Mouse (Mus musculus): ENCODE measurements around the gene Morn4. TPM values are rescaled to one million over a fixed set of nuclear protein-coding genes. Genes with fewer than 3 reads are reported as not detected.

Morn4 gene
- 25.9 and 26.3 TPM in 2 replicates for polyA plus RNA-seq (2012; rRNA removed)

GRCm38 (mm10) chr19:42086166-42086565 lies at the start of gene Morn4:
Gene Morn4 (minus strand): TSS chr19:42086357.
- Histone ChIP-seq H3K4me3 (ENCODE audit: insufficient read depth, low read depth, low read length) (peak within 1 kb of the TSS; percentile 61), H3K36me3 (ENCODE audit: control insufficient read depth, insufficient read depth, low read length) (no peaks in the 10 kb centered on the region), H3K4me1 (ENCODE audit: control insufficient read depth, insufficient read depth, low read length) (peaks cover 8% of the 10 kb centered on the region), H3K27me3 (replicated peaks; ENCODE audit: control insufficient read depth, insufficient read depth, low read length) (no peaks in the 10 kb centered on the region), H3K27ac (ENCODE audit: insufficient read depth, low read depth, low read length) (no peak within 1 kb of the TSS)
- peak; percentile 94 for DNase-seq
- under 1% methylated on average over 21 of the region's 21 CpGs for WGBS
- TF ChIP-seq POLR2A (IDR thresholded peaks at IDR 0.05; ENCODE audit: low read depth, low read length) (no peak), CTCF (conservative IDR thresholded peaks at IDR 0.05; ENCODE audit: insufficient read depth, insufficient read length, low read depth, low read length) (no peak)

- H3K27me3 ChIP-seq (replicated peaks; ENCODE audit: control insufficient read depth, insufficient read depth, low read length) = no peaks in the 10 kb centered on the region
- H3K36me3 ChIP-seq (ENCODE audit: control insufficient read depth, insufficient read depth, low read length) = no peaks in the 10 kb centered on the region
- no peak for DNase-seq
- TF ChIP-seq POLR2A (IDR thresholded peaks at IDR 0.05; ENCODE audit: low read depth, low read length) (no peak), CTCF (conservative IDR thresholded peaks at IDR 0.05; ENCODE audit: insufficient read depth, insufficient read length, low read depth, low read length) (no peak)
- H3K4me3 ChIP-seq (ENCODE audit: insufficient read depth, low read depth, low read length) = no peak overlapping the region
- no peak overlapping the region for H3K27ac ChIP-seq (ENCODE audit: insufficient read depth, low read depth, low read length)
- no peaks in the 10 kb centered on the region for H3K4me1 ChIP-seq (ENCODE audit: control insufficient read depth, insufficient read depth, low read length)
Measured at GRCm38 (mm10) chr19:42135070-42135469, 48.9 kb upstream of the Morn4 start.

- TF ChIP-seq POLR2A (IDR thresholded peaks at IDR 0.05; ENCODE audit: low read depth, low read length) (no peak), CTCF (conservative IDR thresholded peaks at IDR 0.05; ENCODE audit: insufficient read depth, insufficient read length, low read depth, low read length) (no peak)
- Histone ChIP-seq H3K27ac (ENCODE audit: insufficient read depth, low read depth, low read length) (peak overlapping the region; percentile 24; the same call in 1 of the 2 replicates), H3K27me3 (replicated peaks; ENCODE audit: control insufficient read depth, insufficient read depth, low read length) (no peaks in the 10 kb centered on the region), H3K4me1 (ENCODE audit: control insufficient read depth, insufficient read depth, low read length) (peaks cover 10% of the 10 kb centered on the region; the same call in 1 of the 2 replicates), H3K4me3 (ENCODE audit: insufficient read depth, low read depth, low read length) (no peak overlapping the region), H3K36me3 (ENCODE audit: control insufficient read depth, insufficient read depth, low read length) (no peaks in the 10 kb centered on the region)
- WGBS = 73% methylated on average over 5 of the region's 5 CpGs
- DNase-seq = no peak
Measured at GRCm38 (mm10) chr19:42131101-42131500, 44.9 kb upstream of the Morn4 start.

- TF ChIP-seq CTCF (conservative IDR thresholded peaks at IDR 0.05; ENCODE audit: insufficient read depth, insufficient read length, low read depth, low read length) (no peak), POLR2A (IDR thresholded peaks at IDR 0.05; ENCODE audit: low read depth, low read length) (no peak)
- peaks cover 10% of the 10 kb centered on the region; the same call in 1 of the 2 replicates for H3K4me1 ChIP-seq (ENCODE audit: control insufficient read depth, insufficient read depth, low read length)
- H3K36me3 ChIP-seq (ENCODE audit: control insufficient read depth, insufficient read depth, low read length) = no peaks in the 10 kb centered on the region
- no peak overlapping the region for H3K4me3 ChIP-seq (ENCODE audit: insufficient read depth, low read depth, low read length)
- H3K27ac ChIP-seq (ENCODE audit: insufficient read depth, low read depth, low read length) = no peak overlapping the region
- no peaks in the 10 kb centered on the region for H3K27me3 ChIP-seq (replicated peaks; ENCODE audit: control insufficient read depth, insufficient read depth, low read length)
- 59% methylated on average over 3 of the region's 3 CpGs for WGBS
- no peak for DNase-seq
Measured at GRCm38 (mm10) chr19:42130294-42130606, 44.1 kb upstream of the Morn4 start.

- no peaks in the 10 kb centered on the region for H3K36me3 ChIP-seq (ENCODE audit: control insufficient read depth, insufficient read depth, low read length)
- DNase-seq = no peak
- no peaks in the 10 kb centered on the region for H3K27me3 ChIP-seq (replicated peaks; ENCODE audit: control insufficient read depth, insufficient read depth, low read length)
- H3K4me3 ChIP-seq (ENCODE audit: insufficient read depth, low read depth, low read length) = peak overlapping the region; percentile 51
- H3K4me1 ChIP-seq (ENCODE audit: control insufficient read depth, insufficient read depth, low read length) = peaks cover 10% of the 10 kb centered on the region; the same call in 1 of the 2 replicates
- TF ChIP-seq CTCF (conservative IDR thresholded peaks at IDR 0.05; ENCODE audit: insufficient read depth, insufficient read length, low read depth, low read length) (no peak), POLR2A (IDR thresholded peaks at IDR 0.05; ENCODE audit: low read depth, low read length) (no peak)
- WGBS = 43% methylated on average over 14 of the region's 14 CpGs
- peak overlapping the region; percentile 96 for H3K27ac ChIP-seq (ENCODE audit: insufficient read depth, low read depth, low read length)
Measured at GRCm38 (mm10) chr19:42129509-42130293, 43.5 kb upstream of the Morn4 start.

GRCm38 (mm10) chr19:42128787-42129508 lies 42.8 kb upstream of the Morn4 start, which contains the start of gene Avpi1:
Gene Avpi1 (minus strand): TSS chr19:42129059.
- TF ChIP-seq POLR2A (IDR thresholded peaks at IDR 0.05; ENCODE audit: low read depth, low read length) (peak; percentile 84), CTCF (conservative IDR thresholded peaks at IDR 0.05; ENCODE audit: insufficient read depth, insufficient read length, low read depth, low read length) (no peak)
- Histone ChIP-seq H3K4me3 (ENCODE audit: insufficient read depth, low read depth, low read length) (peak within 1 kb of the TSS; percentile 71), H3K4me1 (ENCODE audit: control insufficient read depth, insufficient read depth, low read length) (peaks cover 10% of the 10 kb centered on the region; the same call in 1 of the 2 replicates), H3K27me3 (replicated peaks; ENCODE audit: control insufficient read depth, insufficient read depth, low read length) (no peaks in the 10 kb centered on the region), H3K27ac (ENCODE audit: insufficient read depth, low read depth, low read length) (peak within 1 kb of the TSS; percentile 96), H3K36me3 (ENCODE audit: control insufficient read depth, insufficient read depth, low read length) (no peaks in the 10 kb centered on the region)
- DNase-seq = peak; percentile 100
- WGBS = under 1% methylated on average over 54 of the region's 54 CpGs
